Mouse (Mus musculus) limb, embryonic 15.5 days (tissue): ENCODE measurements around the gene Rab10. TPM values are rescaled to one million over a fixed set of nuclear protein-coding genes. Genes with fewer than 3 reads are reported as not detected.

ENCODE experiments used
- ATAC-seq: fragments of 200-750 bp; cut with Nextera tagmentation; 2 replicates; pipeline ENCODE4 v1.8.0; 2017; ENCODE audit warnings: low read depth, moderate TSS enrichment; ENCODE audit not compliant: insufficient number of reproducible peaks, low FRiP score, low TSS enrichment
- H3K27ac ChIP-seq: fragments of 300-500 bp; sonication (generic); 2 replicates; pipeline ENCODE4 v1.5.1; 2015; ENCODE audit warnings: moderate library complexity, mild to moderate bottlenecking, inconsistent platforms
- H3K27me3 ChIP-seq: fragments of 300-500 bp; sonication (generic); 2 replicates; pipeline ENCODE4 v1.6.1; 2015; ENCODE audit warnings: inconsistent platforms
- H3K36me3 ChIP-seq: fragments of 300-500 bp; sonication (generic); 2 replicates; pipeline ENCODE4 v1.6.1; 2015; ENCODE audit warnings: inconsistent platforms
- H3K4me1 ChIP-seq: fragments of 300-500 bp; sonication (generic); 2 replicates; pipeline ENCODE4 v1.6.1; 2015; ENCODE audit warnings: inconsistent platforms
- H3K4me2 ChIP-seq: fragments of 300-500 bp; sonication (generic); 2 replicates; pipeline ENCODE4 v1.6.1; 2015; ENCODE audit warnings: mild to moderate bottlenecking, inconsistent platforms
- H3K4me3 ChIP-seq: fragments of 300-500 bp; sonication (generic); 2 replicates; pipeline ENCODE4 v1.5.1; 2015; ENCODE audit warnings: mild to moderate bottlenecking, inconsistent platforms
- H3K9ac ChIP-seq: fragments of 300-500 bp; sonication (generic); 2 replicates; pipeline ENCODE4 v1.6.1; 2015; ENCODE audit warnings: inconsistent platforms
- H3K9me3 ChIP-seq: fragments of 300-500 bp; sonication (generic); 2 replicates; pipeline ENCODE4 v1.6.1; 2016; ENCODE audit warnings: inconsistent platforms
- WGBS: fragments of 180-500 bp; shearing (Covaris S2); methylation state at CpG from one replicate; pipeline ENCODE4 v1.1.7; 2015; 5-methylcytosine and 5-hydroxymethylcytosine counted together
- polyA plus RNA-seq: library from polyadenylated mRNA; unstranded; fragments of >200 nt; fragmentation: Nextera tagmentation; extraction: Ambion mirVana; gene quantifications from 2 replicates; pipeline ENCODE4 v1.2.1, GENCODE M21; 2015

Gene Rab10
- polyA plus RNA-seq, 1 experiment from 2014 or later, result 98.3 TPM

DNA sequence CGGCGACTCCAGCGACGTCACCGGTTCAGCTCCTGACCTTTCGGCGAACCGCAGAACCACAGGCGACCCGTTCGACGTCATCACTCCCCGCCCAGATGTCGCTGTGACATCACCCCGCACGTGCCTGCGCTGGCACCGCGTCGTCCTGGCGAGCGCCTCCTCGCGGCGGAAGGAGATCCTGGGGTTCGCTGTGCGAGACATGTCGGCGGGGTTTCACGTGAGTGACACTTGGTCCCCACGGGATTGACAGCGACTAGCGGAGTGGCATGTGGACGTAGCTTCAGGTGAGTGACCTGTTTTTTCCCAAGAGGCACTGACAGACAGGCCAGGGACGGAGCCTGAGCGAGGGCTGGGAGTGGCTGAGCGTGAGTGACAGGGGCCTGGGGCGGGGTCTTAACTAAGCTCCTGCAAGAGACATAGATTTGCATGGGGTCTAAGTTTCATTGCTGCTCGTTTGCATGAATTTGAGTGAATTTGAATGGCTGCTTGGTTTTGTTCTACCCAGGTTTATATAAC lies 74.1 kb downstream of the Rab10 start:
- Histone ChIP-seq H3K9me3 (no peaks in the 10 kb centered on the region), H3K27ac (peak overlapping the region; percentile 85)

DNA sequence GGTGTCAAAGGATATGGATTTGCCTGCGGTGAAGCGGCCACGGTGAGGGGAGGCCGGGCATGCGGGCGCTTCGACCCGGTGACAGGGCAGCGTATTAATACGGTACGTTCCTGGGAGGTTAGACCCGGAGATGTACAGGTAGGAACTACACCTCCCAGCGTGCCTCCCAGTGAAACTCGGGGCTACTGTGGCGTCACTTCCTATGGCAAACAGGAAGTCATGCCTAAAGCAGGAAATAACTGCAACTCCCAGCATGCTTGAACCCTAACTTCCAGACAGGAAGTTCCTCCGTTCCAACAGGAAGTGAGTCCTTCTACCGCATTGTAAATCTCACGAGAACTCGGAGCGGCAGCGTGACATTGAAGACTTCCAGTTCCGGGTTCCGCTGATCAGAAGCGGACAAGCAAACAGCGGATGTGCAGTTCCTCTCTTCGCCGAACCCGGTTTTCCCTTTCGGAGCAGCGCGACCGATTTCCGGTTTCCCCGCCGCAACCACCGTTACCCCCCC lies 74.6 kb downstream of the Rab10 start:
- Histone ChIP-seq H3K4me1 (peaks cover 7% of the 10 kb centered on the region; the same call in 1 of the 2 replicates), H3K36me3 (peaks cover 33% of the 10 kb centered on the region), H3K9me3 (no peaks in the 10 kb centered on the region), H3K4me3 (peak overlapping the region; percentile 62), H3K27ac (peak overlapping the region; percentile 85), H3K4me2 (peak overlapping the region; percentile 57), H3K27me3 (no peaks in the 10 kb centered on the region), H3K9ac (peak overlapping the region; percentile 37; the same call in 1 of the 2 replicates)
- peak; percentile 91 for ATAC-seq
- WGBS, result 19% methylated on average over 36 of the region's 36 CpGs

More for the DNA sequence above, 74.1 kb downstream of the Rab10 start:
- Histone ChIP-seq H3K4me2 (peak overlapping the region; percentile 44), H3K27me3 (no peaks in the 10 kb centered on the region), H3K4me3 (peak overlapping the region; percentile 62), H3K4me1 (peaks cover 7% of the 10 kb centered on the region; the same call in 1 of the 2 replicates), H3K9ac (peak overlapping the region; percentile 37; the same call in 1 of the 2 replicates), H3K36me3 (peaks cover 38% of the 10 kb centered on the region)
- ATAC-seq, result peak; percentile 78
- 21% methylated on average over 39 of the region's 39 CpGs for WGBS

DNA sequence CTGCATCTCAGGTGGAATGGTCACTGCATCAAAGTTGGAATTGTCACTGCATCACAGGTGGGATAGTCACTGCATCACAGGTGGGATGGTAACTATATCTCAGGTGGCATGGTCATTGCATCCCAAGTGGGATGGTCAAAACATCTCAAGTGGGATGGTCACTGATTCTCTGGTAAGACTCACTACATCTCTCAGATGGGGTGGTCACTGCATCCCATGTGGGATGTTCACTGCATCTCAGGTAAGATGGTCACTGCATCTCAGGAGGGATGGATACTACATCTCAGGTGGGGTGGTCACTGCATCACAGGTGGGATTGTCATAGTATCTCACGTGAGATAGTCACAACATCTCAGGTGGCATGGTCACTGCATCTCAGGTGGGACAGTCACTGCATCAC lies 75.7 kb downstream of the Rab10 start:
- WGBS, result 83% methylated on average over 1 of the region's 1 CpGs
- no peak overlapping the region for H3K4me2 ChIP-seq
- H3K9me3 ChIP-seq, result no peaks in the 10 kb centered on the region
- no peak overlapping the region for H3K4me3 ChIP-seq
- H3K36me3 ChIP-seq, result peaks cover 22% of the 10 kb centered on the region
- H3K27me3 ChIP-seq, result no peaks in the 10 kb centered on the region
- ATAC-seq, result no peak
- H3K27ac ChIP-seq, result no peak overlapping the region
- no peak overlapping the region for H3K9ac ChIP-seq
- peaks cover 7% of the 10 kb centered on the region; the same call in 1 of the 2 replicates for H3K4me1 ChIP-seq

DNA sequence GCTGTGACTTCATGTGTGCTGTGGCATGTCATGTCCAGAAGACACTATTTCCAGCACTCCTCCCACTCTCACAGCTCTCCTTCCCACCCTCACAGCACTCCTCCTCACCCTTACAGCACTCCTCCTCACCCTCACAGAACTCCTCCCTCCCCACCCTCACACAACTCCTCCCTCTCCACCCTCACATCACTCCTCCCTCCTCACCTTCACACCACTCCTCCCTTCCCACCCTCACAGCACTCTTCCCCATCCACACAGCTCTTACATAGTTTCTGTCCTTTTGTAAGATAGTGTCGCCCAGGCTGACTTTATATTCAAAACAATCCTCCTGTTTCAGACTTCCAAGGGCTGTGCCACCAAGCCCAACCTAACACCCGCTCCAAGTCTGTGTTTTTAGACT lies 86.4 kb downstream of the Rab10 start:
- Histone ChIP-seq H3K9ac (no peak overlapping the region), H3K4me1 (no peaks in the 10 kb centered on the region), H3K9me3 (no peaks in the 10 kb centered on the region), H3K36me3 (no peaks in the 10 kb centered on the region), H3K4me2 (no peak overlapping the region), H3K4me3 (no peak overlapping the region), H3K27ac (no peak overlapping the region), H3K27me3 (no peaks in the 10 kb centered on the region)
- 64% methylated on average over 2 of the region's 2 CpGs for WGBS
- no peak for ATAC-seq

DNA sequence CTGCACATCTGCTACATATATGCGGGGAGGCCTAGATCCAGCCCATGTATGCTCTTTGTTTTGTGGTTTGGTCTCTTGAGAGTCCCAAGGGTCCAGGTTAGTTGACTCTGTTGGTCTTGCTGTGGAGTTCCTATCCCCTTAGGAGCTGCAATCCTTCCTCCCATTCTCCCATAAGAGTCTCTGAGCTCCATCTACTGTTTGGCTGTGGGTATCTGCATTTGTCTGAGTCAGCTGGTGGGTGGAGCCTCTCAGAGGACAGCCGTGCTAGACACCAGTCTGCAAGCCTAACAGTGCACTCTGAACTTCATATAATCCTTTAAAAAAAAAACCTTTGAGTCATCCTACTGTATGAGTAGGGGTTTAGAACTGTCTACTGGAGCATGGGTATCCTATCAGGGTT lies 99.6 kb downstream of the Rab10 start:
- Histone ChIP-seq H3K36me3 (no peaks in the 10 kb centered on the region), H3K9me3 (no peaks in the 10 kb centered on the region), H3K4me3 (no peak overlapping the region), H3K4me2 (no peak overlapping the region), H3K27me3 (no peaks in the 10 kb centered on the region), H3K27ac (no peak overlapping the region), H3K4me1 (no peaks in the 10 kb centered on the region), H3K9ac (no peak overlapping the region)
- WGBS, result 63% methylated on average over 2 of the region's 2 CpGs
- no peak for ATAC-seq

DNA sequence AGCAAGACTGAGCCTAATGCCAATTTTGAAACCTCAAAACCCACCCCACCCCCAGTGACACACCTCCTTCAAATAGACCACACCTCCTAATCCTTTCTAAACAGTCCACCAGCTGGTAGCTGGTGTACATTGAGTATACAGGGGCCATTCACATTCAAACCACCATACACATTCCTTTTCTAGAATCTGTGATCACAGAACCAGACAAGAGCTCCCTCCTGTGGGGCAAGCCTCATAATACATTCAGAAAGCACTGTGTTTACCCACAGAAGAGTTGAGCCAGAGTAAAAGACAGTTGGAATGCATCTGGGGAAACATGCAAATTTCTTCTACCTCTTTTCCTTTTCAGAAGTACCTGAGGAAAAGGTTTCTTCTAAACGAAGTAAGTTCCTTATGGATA lies 100.6 kb downstream of the Rab10 start:
- no peak overlapping the region for H3K27ac ChIP-seq
- H3K4me2 ChIP-seq, result no peak overlapping the region
- no peak overlapping the region for H3K4me3 ChIP-seq
- H3K9ac ChIP-seq, result no peak overlapping the region
- H3K9me3 ChIP-seq, result no peaks in the 10 kb centered on the region
- no peaks in the 10 kb centered on the region for H3K36me3 ChIP-seq
- no peaks in the 10 kb centered on the region for H3K4me1 ChIP-seq
- 57% methylated on average over 1 of the region's 1 CpGs for WGBS
- H3K27me3 ChIP-seq, result no peaks in the 10 kb centered on the region
- ATAC-seq, result no peak

Other genes starting within 250 kb of the Rab10 start
- 9.8 and 12.5 TPM in 2 replicates for gene Kif3c, start 55.2 kb upstream of the Rab10 start, polyA plus RNA-seq
- gene Asxl2, start 116.9 kb upstream of the Rab10 start, polyA plus RNA-seq, result 16.0 and 17.4 TPM in 2 replicates